Mouse (Mus musculus) midbrain, embryonic 13.5 days (tissue): ENCODE measurements around the gene Fmo5. TPM values are rescaled to one million over a fixed set of nuclear protein-coding genes. Genes with fewer than 3 reads are reported as not detected.

Experiments
- ATAC-seq: fragments of 200-750 bp; cut with Nextera tagmentation; 2 replicates; pipeline ENCODE4 v1.8.0; 2017; ENCODE audit warnings: mild to moderate bottlenecking, moderate TSS enrichment, moderate library complexity
- H3K27ac ChIP-seq: fragments of 300-500 bp; sonication (generic); 2 replicates; pipeline ENCODE4 v1.5.1; 2015; ENCODE audit warnings: inconsistent platforms, mild to moderate bottlenecking, moderate library complexity
- H3K27me3 ChIP-seq: fragments of 300-500 bp; sonication (generic); 2 replicates; pipeline ENCODE4 v1.6.1; 2015; ENCODE audit warnings: mild to moderate bottlenecking, inconsistent platforms
- H3K36me3 ChIP-seq: fragments of 300-500 bp; sonication (generic); 2 replicates; pipeline ENCODE4 v1.6.1; 2015; ENCODE audit warnings: mild to moderate bottlenecking, inconsistent platforms
- H3K4me1 ChIP-seq: fragments of 300-500 bp; sonication (generic); replicated peaks from 2 replicates; pipeline ENCODE4 v1.6.1; 2015; ENCODE audit warnings: inconsistent platforms
- H3K4me2 ChIP-seq: fragments of 300-500 bp; sonication (generic); replicated peaks from 2 replicates; pipeline ENCODE4 v1.6.1; 2015; ENCODE audit warnings: moderate library complexity, mild to moderate bottlenecking, inconsistent platforms
- H3K4me3 ChIP-seq: fragments of 300-500 bp; sonication (generic); replicated peaks from 2 replicates; pipeline ENCODE4 v1.5.1; 2015; ENCODE audit warnings: mild to moderate bottlenecking, inconsistent platforms
- H3K9ac ChIP-seq: fragments of 300-500 bp; sonication (generic); replicated peaks from 2 replicates; pipeline ENCODE4 v1.6.1; 2015; ENCODE audit warnings: mild to moderate bottlenecking, inconsistent platforms
- H3K9me3 ChIP-seq: fragments of 300-500 bp; sonication (generic); 2 replicates; pipeline ENCODE4 v1.6.1; 2016; ENCODE audit warnings: mild to moderate bottlenecking, inconsistent platforms
- WGBS: fragments of 180-500 bp; shearing (Covaris S2); methylation state at CpG from one replicate; pipeline ENCODE4 v1.1.7; 2015; 5-methylcytosine and 5-hydroxymethylcytosine counted together
- polyA plus RNA-seq: library from polyadenylated mRNA; unstranded; fragments of >200 nt; fragmentation: Nextera tagmentation; extraction: Ambion mirVana; gene quantifications from 2 replicates; pipeline ENCODE4 v1.2.1, GENCODE M21; 2015

The Fmo5 gene
- polyA plus RNA-seq, 1 experiment from 2014 or later, result 0.71 TPM

DNA sequence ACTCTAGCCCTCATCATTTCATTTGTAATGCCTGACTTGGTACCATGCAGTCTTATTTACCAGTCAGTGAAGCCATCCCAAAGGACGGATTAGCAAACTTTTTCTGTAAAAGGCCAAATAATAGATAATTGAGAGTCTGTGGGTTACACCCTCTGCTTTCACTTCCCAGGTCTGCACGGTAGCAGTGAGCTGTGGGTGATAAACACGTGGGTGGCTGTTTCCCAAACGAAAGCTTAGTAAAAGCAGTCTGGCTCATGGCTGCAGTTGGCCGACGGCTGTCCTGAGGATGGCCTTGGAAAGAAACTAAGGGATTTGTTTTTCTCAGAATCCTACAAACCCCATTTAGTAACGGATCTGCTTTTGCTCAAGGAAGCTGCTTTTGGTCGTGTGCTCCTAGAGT, 32.6 kb downstream of the Fmo5 start:
- Histone ChIP-seq H3K4me1 (peaks cover 15% of the 10 kb centered on the region), H3K4me2 (no peak overlapping the region), H3K9ac (no peak overlapping the region), H3K27ac (no peak overlapping the region), H3K9me3 (no peaks in the 10 kb centered on the region), H3K27me3 (no peaks in the 10 kb centered on the region), H3K36me3 (peaks cover 26% of the 10 kb centered on the region), H3K4me3 (no peak overlapping the region)
- ATAC-seq, result no peak
- 78% methylated on average over 8 of the region's 8 CpGs for WGBS

- Histone ChIP-seq H3K9me3 (no peaks in the 10 kb centered on the region), H3K9ac (no peak overlapping the region), H3K4me3 (no peak overlapping the region), H3K4me1 (no peaks in the 10 kb centered on the region), H3K27ac (no peak overlapping the region), H3K27me3 (no peaks in the 10 kb centered on the region), H3K36me3 (peaks cover 65% of the 10 kb centered on the region), H3K4me2 (no peak overlapping the region)
- ATAC-seq, result no peak
- 89% methylated on average over 9 of the region's 9 CpGs for WGBS
These were observed 36.9 kb downstream of the Fmo5 start for GRCm38 (mm10) chr3:97665525-97665924.

DNA sequence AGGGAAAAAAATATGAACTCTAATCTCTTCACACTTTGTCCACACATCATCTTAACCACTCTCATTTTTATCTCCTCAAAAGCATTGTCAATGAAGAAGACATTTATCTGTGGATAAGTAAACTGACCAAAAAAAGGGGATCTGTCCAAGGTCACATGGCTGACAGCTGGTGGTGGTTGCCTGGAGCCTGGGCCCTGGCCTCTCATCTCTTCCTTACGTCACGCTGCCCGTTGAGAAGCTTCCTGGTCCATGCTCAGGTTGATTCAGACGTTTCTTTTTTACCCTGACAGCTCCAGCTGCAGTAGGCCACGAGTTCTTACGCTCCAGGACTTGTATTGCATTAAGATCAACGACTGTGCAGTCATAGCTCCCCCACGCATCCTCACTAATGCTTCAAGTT, 37.5 kb downstream of the Fmo5 start:
- H3K27me3 ChIP-seq, result no peaks in the 10 kb centered on the region
- H3K27ac ChIP-seq, result no peak overlapping the region
- H3K9ac ChIP-seq, result no peak overlapping the region
- H3K36me3 ChIP-seq, result peaks cover 71% of the 10 kb centered on the region
- no peak overlapping the region for H3K4me3 ChIP-seq
- 77% methylated on average over 8 of the region's 8 CpGs for WGBS
- H3K4me1 ChIP-seq, result no peaks in the 10 kb centered on the region
- H3K4me2 ChIP-seq, result no peak overlapping the region
- no peak for ATAC-seq
- H3K9me3 ChIP-seq, result no peaks in the 10 kb centered on the region

- ATAC-seq, result no peak
- Histone ChIP-seq H3K9me3 (no peaks in the 10 kb centered on the region), H3K9ac (no peak overlapping the region), H3K36me3 (peaks cover 80% of the 10 kb centered on the region), H3K27ac (no peak overlapping the region), H3K4me1 (no peaks in the 10 kb centered on the region), H3K27me3 (no peaks in the 10 kb centered on the region), H3K4me3 (no peak overlapping the region), H3K4me2 (no peak overlapping the region)
- WGBS, result 83% methylated on average over 14 of the region's 14 CpGs
These were observed 38.6 kb downstream of the Fmo5 start for GRCm38 (mm10) chr3:97667093-97667675.

GRCm38 (mm10) chr3:97674644-97675110, 46.1 kb downstream of the Fmo5 start, which contains the start of gene Gm17651:
Gene Gm17651 (minus strand): TSS chr3:97674694.
- H3K9ac ChIP-seq, result no peak within 1 kb of the TSS
- no peaks in the 10 kb centered on the region for H3K27me3 ChIP-seq
- no peak within 1 kb of the TSS for H3K27ac ChIP-seq
- H3K4me3 ChIP-seq, result no peak within 1 kb of the TSS
- no peaks in the 10 kb centered on the region for H3K9me3 ChIP-seq
- H3K4me1 ChIP-seq, result no peaks in the 10 kb centered on the region
- no peak within 1 kb of the TSS for H3K4me2 ChIP-seq
- no peak for ATAC-seq
- WGBS, result 94% methylated on average over 7 of the region's 7 CpGs
- H3K36me3 ChIP-seq, result peaks cover 23% of the 10 kb centered on the region

DNA sequence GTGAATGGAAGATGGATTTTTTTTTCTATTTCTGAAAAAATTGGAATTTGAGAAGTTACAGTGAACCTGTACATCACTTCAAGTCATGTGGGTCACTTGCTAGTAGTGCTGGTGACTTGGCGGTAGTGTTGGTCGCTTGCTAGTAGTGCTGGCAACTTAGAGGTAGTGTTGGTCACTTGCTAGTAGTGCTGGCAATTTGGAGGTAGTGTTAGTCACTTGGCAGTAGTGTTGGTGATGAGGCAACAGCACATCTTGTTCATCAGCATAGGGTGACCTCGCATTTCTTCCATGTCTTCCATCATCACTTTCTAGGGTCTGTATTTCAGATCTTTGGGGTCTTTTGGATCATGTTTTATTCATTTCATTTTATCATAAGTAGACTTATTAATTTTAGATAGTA, 47.5 kb downstream of the Fmo5 start:
- WGBS, result 97% methylated on average over 3 of the region's 3 CpGs
- H3K27me3 ChIP-seq, result peaks cover 11% of the 10 kb centered on the region
- no peak overlapping the region for H3K4me3 ChIP-seq
- H3K4me1 ChIP-seq, result 0 out of 2 replicates have a peak, but pooled peaks cover 7% of the 10 kb centered on the region
- ATAC-seq, result no peak
- no peak overlapping the region for H3K4me2 ChIP-seq
- peaks cover 10% of the 10 kb centered on the region for H3K36me3 ChIP-seq
- H3K27ac ChIP-seq, result no peak overlapping the region
- H3K9ac ChIP-seq, result no peak overlapping the region
- H3K9me3 ChIP-seq, result no peaks in the 10 kb centered on the region

GRCm38 (mm10) chr3:97678416-97678815, 49.8 kb downstream of the Fmo5 start:
- Histone ChIP-seq H3K9ac (no peak overlapping the region), H3K4me3 (no peak overlapping the region), H3K27ac (no peak overlapping the region), H3K36me3 (no peaks in the 10 kb centered on the region), H3K4me2 (no peak overlapping the region), H3K4me1 (peaks cover 18% of the 10 kb centered on the region), H3K27me3 (peaks cover 31% of the 10 kb centered on the region), H3K9me3 (no peaks in the 10 kb centered on the region)
- 95% methylated on average over 3 of the region's 3 CpGs for WGBS
- ATAC-seq, result no peak

GRCm38 (mm10) chr3:97680631-97681320, 52.2 kb downstream of the Fmo5 start:
- Histone ChIP-seq H3K9me3 (no peaks in the 10 kb centered on the region), H3K4me2 (peak overlapping the region; percentile 68), H3K27me3 (peaks cover 40% of the 10 kb centered on the region), H3K9ac (peak overlapping the region; percentile 46; the same call in 1 of the 2 replicates), H3K36me3 (no peaks in the 10 kb centered on the region), H3K4me1 (peaks cover 23% of the 10 kb centered on the region), H3K27ac (no peak overlapping the region), H3K4me3 (peak overlapping the region; percentile 43)
- peak; percentile 82 for ATAC-seq
- WGBS, result 2% methylated on average over 28 of the region's 28 CpGs

GRCm38 (mm10) chr3:97681321-97682158, 52.9 kb downstream of the Fmo5 start:
- Histone ChIP-seq H3K27ac (no peak overlapping the region), H3K9ac (peak overlapping the region; percentile 46; the same call in 1 of the 2 replicates), H3K4me2 (peak overlapping the region; percentile 68), H3K4me3 (peak overlapping the region; percentile 43), H3K27me3 (peaks cover 42% of the 10 kb centered on the region), H3K9me3 (no peaks in the 10 kb centered on the region), H3K4me1 (peaks cover 23% of the 10 kb centered on the region), H3K36me3 (no peaks in the 10 kb centered on the region)
- WGBS, result under 1% methylated on average over 33 of the region's 33 CpGs
- peak; percentile 63 for ATAC-seq

DNA sequence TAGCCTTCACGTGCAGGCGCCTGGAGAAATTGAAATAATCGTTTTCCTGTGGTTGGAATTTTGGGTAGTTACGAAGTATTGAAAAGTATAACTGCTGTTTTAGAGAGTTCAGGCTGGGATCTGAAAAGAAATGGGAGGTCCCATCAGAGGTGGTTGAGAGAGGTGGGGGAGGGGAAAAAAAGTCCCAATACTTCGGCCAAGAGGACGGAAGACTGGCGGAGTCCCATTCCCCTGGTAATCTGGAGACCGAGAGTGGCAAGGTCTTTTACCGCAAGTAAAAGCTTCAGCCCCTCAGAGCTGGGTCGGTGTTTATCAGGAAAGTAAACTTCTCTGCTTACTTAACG, 53.5 kb downstream of the Fmo5 start:
- H3K9ac ChIP-seq, result 0 out of 2 replicates have a peak overlapping the region, but pooled peaks have one; percentile 46
- peak overlapping the region; percentile 68 for H3K4me2 ChIP-seq
- H3K27ac ChIP-seq, result no peak overlapping the region
- H3K9me3 ChIP-seq, result no peaks in the 10 kb centered on the region
- peaks cover 23% of the 10 kb centered on the region for H3K4me1 ChIP-seq
- 1% methylated on average over 11 of the region's 11 CpGs for WGBS
- H3K4me3 ChIP-seq, result peak overlapping the region; percentile 43
- peaks cover 43% of the 10 kb centered on the region for H3K27me3 ChIP-seq
- H3K36me3 ChIP-seq, result no peaks in the 10 kb centered on the region
- ATAC-seq, result no peak

GRCm38 (mm10) chr3:97682576-97682975, 54.0 kb downstream of the Fmo5 start:
- WGBS, result 26% methylated on average over 5 of the region's 5 CpGs
- no peaks in the 10 kb centered on the region for H3K36me3 ChIP-seq
- no peak for ATAC-seq

More at GRCm38 (mm10) chr3:97682576-97682975, 54.0 kb downstream of the Fmo5 start:
- peaks cover 23% of the 10 kb centered on the region for H3K4me1 ChIP-seq
- H3K9ac ChIP-seq, result no peak overlapping the region
- peaks cover 43% of the 10 kb centered on the region for H3K27me3 ChIP-seq
- no peaks in the 10 kb centered on the region for H3K9me3 ChIP-seq
- peak overlapping the region; percentile 68 for H3K4me2 ChIP-seq
- no peak overlapping the region for H3K4me3 ChIP-seq
- no peak overlapping the region for H3K27ac ChIP-seq
